Mouse (Mus musculus): ENCODE results near the gene Glb1l. TPM values are rescaled to one million over a fixed set of nuclear protein-coding genes. Genes with fewer than 3 reads are reported as not detected.
A peak's percentile ranks its signal among the peaks of the same experiment; 100 is the strongest.

Glb1l gene
- total RNA-seq, 2 experiments from 2014 or later, result 14.3 to 15.4 TPM

DNA sequence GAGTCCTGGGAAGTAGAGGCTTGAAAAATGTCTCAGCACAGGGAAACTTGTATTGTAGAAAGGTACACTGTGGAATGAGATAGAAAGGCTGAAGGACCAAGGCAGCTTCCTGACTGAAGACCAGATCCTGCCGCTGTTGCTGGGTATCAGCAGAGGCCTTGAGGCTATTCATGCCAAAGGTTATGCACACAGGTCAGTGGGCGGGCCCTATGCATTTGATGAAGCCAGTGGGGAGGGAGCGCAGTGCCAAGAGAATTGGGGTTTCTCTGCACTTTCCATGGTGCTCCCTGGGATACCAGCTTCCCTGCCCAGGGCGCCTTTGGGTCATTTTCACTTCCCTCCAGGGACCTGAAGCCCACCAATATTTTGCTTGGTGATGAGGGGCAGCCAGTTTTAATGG, 1.9 kb upstream of the Glb1l start:
- intact Hi-C loops (cut with DNase I), result no loop called here
- no peak for DNase-seq (ENCODE audit: low spot score in 2 of 2)

DNA sequence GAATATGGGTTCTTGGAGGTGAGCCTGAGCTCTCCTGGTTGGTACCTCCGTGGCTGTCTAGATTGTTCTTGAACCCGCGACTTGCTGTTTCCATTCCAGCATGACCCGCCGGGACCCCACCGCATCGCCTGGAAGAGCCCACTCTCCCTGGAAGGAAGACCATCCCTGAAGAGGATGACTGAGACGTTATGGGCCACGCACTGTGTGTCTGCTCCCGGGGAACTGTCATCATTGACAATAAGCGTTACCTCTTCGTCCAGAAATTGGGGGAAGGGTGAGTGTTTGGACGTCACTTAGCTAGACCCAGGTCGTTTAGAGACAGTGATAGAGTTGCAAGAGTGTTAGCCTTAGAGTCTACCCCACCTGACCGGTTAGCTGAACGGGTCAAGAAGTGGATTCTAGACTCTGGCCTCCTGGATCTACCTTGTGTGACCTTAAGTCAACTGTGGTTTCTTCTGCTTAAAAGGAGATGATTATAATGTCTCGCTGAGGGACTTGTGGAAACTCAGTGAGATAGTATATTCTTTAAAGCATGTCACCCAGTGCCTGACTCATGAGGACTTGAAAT, 612 bp upstream of the Glb1l start:
- no peak for DNase-seq (ENCODE audit: low spot score in 2 of 2)
- intact Hi-C loops (cut with DNase I), result loop anchor here (2.0 kb wide), 2 partner anchors 18 to 26 kb away; partner anchors contain the start of genes Ankzf1, Atg9a and Dnajb2

- no peak for DNase-seq (ENCODE audit: low spot score in 2 of 2)
- intact Hi-C loops (cut with DNase I), result no loop called here
These were observed 1.5 kb downstream of the Glb1l start for GRCm38 (mm10) chr1:75208967-75209678.

- intact Hi-C loops (cut with DNase I), result no loop called here
- DNase-seq (ENCODE audit: low spot score in 2 of 2), result no peak
These were observed 9.4 kb downstream of the Glb1l start for GRCm38 (mm10) chr1:75201236-75201635.

DNA sequence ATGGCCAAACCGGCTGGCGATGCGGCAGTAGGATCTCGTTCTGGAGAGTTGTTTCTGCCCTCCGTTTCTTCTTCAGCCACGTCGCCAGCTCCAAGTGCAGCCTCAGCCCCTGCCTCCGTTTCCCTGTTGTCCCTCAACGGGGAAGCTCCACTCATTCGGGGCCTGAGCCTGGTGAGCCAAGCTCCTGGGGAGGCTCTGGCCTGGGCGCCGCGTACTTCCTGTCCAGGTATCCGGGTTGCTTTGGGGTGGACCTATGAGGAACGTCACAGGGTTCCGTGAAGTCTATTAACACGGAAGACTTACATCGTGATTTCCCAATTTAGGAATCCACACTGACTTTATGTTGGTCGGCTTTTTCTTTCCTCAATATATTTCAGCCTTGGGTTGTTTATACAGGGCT, 18.2 kb downstream of the Glb1l start:
- peak; percentile 36 to 56 for DNase-seq (ENCODE audit: low spot score in 2 of 2)
- intact Hi-C loops (cut with DNase I), result loop anchor here (2.0 kb wide), 1 partner anchor 18 kb away; the partner anchor contains the start of genes Glb1l and Stk16

DNA sequence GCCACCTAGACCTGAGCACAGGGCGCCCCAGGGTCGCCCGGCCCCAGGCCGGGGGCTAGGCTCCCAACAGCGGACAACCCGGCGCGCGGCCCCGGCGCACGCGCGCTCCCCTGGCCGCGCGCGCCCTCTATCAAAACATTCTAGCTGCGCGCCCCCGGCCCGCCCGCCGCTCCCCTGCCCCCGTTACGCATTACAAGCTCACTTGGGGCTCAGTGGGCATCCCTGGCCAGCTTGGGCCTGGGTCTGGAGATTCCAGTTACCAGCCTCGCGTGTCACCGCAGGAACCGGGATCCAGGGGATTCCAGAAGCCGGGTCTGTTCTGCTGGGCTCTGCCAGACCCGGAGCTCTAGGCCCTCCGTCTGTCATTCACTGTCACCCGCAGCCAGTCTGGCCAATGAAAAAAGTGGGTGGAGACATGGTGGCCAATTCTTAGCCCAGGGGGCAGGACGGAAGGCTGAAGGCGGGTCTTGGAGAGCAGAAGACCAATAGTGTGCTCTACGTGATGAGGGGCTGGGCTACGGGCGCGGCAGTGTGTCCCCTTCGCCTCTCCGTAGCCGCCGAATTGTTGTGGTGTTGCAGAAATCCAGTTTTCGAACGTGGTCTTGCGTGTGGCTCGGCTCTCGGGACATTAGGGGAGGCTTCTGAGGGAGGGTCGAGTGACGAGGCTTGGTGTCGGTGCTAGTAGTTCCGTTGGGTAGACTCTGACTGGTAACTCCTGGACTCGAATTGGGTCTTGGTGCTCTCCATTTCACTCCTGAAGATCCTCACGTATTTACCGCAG, 18.8 kb downstream of the Glb1l start, which contains the start of the genes Ankzf1 and Atg9a:
Gene Ankzf1, plus strand, starts transcription at position 530 of the 781 bp plus-strand sequence.
Gene Atg9a, minus strand, starts transcription at position 575 of the 781 bp plus-strand sequence.
- intact Hi-C loops (cut with DNase I), result loop anchor here (2.0 kb wide), 1 partner anchor 19 kb away; the partner anchor contains the start of genes Glb1l and Stk16
- peak; percentile 95 to 99 for DNase-seq (ENCODE audit: low spot score in 2 of 2)

- intact Hi-C loops (cut with DNase I), result no loop called here
- no peak for DNase-seq (ENCODE audit: low spot score in 2 of 2)
These were observed 19.4 kb downstream of the Glb1l start for GRCm38 (mm10) chr1:75191258-75191621.

DNA sequence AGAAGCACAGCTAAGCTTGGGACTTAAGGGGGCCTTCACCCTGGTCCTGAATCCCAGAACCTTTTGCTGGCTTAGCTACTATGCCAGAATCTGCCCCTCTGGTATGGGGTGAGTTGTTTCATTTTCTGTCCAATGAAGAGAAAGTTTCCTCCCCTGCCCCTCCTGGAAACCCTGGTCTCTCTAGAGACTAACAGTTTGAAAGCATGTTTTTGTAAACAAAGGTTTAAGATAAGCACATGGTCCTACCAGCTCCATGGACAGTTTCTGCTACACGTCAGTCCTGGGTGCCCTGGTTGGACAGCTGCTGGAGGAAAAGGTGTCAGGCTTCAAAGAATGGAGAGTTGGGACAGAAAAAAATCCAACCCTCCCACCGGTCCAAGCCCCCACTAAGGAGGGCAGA, 20.0 kb downstream of the Glb1l start:
- intact Hi-C loops (cut with DNase I), result no loop called here
- no peak for DNase-seq (ENCODE audit: low spot score in 2 of 2)

- intact Hi-C loops (cut with DNase I), result no loop called here
- DNase-seq (ENCODE audit: low spot score in 2 of 2), result no peak
These were observed 22.6 kb downstream of the Glb1l start for GRCm38 (mm10) chr1:75187914-75188483.

DNA sequence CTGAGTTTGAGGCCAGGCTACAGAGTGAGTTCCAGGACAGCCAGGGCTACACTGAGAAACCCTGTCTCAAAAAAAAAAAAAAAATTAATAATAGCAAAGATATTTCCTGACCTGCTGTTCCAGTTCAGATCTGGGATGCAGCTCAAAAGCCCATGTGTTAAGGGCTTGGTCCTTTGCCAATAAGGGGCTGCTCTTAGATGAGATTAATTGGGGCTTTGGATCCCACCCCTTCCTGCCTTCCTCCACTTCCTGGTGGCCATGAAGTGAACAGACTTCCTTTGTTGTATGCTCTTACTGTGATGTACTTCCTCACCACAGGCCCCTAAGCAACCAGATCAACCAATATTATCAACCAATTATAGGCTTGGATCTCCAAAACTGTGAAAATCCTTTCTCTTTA, 23.5 kb downstream of the Glb1l start:
- no peak for DNase-seq (ENCODE audit: low spot score in 2 of 2)
- intact Hi-C loops (cut with DNase I), result no loop called here

- no peak for DNase-seq (ENCODE audit: low spot score in 2 of 2)
- intact Hi-C loops (cut with DNase I), result no loop called here
These were observed 25.1 kb downstream of the Glb1l start for GRCm38 (mm10) chr1:75185495-75185894.

- no peak for DNase-seq (ENCODE audit: low spot score in 2 of 2)
- intact Hi-C loops (cut with DNase I), result no loop called here
These were observed 28.5 kb downstream of the Glb1l start for GRCm38 (mm10) chr1:75182160-75182559.

- intact Hi-C loops (cut with DNase I), result no loop called here
- DNase-seq (ENCODE audit: low spot score in 2 of 2), result no peak
These were observed 29.2 kb downstream of the Glb1l start for GRCm38 (mm10) chr1:75181377-75181870.

GRCm38 (mm10) chr1:75180741-75181140, 29.9 kb downstream of the Glb1l start:
- DNase-seq (ENCODE audit: low spot score in 2 of 2), result no peak
- intact Hi-C loops (cut with DNase I), result no loop called here

- peak; percentile 94 to 98 for DNase-seq (ENCODE audit: low spot score in 2 of 2)
- intact Hi-C loops (cut with DNase I), result no loop called here
These were observed 30.5 kb downstream of the Glb1l start, which contains the start of gene Abcb6 for GRCm38 (mm10) chr1:75180105-75180590. Gene Abcb6, minus strand, starts transcription at chr1:75180392.

DNA sequence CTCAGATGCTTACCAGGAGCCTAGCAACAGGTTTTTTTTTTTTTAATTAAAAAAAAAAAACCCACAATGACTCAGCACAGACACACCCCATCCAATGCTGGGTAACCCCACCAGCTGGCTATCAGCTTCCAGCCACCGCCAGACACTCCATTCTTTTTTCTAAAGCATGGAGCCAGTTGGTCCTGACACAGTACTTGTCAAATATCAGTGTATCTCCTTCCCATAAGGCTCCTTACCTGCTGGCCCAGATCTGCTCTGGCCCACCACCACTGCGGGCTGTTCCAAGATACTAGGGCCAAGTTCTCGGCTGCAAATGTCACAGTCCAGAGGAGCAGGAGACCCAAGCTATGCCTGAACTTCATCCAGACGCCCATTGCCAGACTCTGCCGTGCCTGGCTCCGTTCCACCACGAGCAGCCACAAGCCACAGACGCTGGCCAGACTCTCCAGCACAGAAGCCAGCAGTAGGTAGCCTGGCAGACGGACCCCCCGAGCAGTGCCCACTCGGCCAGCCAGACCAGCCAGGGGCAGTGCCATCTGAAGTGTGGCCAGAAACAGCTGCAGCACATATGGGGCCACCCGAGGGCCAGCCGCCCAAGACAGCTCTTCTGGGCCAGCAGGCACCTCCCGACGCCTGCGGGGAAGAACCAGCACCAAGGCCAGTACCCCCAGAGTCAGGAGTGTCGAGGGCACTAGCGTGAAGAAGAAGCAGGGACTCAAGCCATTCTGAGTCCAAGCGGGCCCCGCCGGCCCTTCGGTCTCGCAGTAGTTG, 31.1 kb downstream of the Glb1l start:
- intact Hi-C loops (cut with DNase I), result no loop called here
- peak; percentile 34 to 35 for DNase-seq (ENCODE audit: low spot score in 2 of 2)

DNA sequence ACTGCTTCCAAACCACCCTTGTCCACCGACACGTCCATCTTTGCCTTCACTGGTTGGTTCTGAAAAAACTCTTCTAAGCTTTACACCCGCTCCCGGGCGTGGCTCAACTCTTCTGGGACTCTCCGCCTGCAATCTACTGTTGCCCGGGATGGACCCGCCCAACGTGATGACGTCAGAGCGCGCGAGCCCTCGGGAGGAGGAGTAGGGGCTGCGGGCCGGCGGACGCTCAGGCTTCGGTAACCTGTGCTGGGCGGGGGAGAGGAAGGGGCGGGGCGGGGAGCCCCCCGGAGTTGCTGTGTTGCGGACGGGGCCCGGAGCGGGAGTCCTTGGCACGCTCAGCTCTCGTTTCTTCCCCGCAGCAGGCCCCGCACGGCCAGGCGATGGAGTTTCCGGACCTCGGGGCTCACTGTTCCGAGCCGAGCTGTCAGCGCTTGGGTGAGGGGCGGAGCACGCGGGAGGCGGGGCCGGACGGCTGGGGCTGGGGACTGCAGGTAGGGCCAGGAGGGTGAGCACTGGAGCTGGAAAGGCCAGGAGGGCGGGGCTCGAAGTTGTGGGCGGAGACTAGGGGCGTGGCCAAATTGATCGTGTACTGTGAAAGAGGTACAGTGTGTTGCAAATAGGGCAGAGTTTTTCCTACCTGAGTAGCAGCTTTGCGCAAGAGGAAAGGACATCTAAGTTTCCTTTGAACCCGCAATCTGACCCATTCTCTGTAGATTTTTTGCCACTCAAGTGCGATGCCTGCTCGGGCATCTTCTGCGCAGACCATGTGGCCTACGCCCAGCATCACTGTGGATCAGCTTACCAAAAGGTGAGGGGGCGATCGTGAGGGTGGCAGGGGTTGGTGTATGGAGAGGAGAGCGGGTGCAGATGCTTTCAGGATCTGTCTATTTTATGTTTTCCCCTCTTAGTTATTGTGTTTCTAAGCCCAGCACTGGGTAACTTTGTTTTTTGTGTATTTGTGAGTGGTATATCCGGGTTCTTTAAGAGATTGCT, 41.8 kb downstream of the Glb1l start, which contains the start of gene Zfand2b:
Gene Zfand2b, plus strand, starts transcription at position 175 of the 993 bp plus-strand sequence.
- intact Hi-C loops (cut with DNase I), result loop anchor here (2.0 kb wide), 1 partner anchor 26 kb away; the partner anchor contains the start of genes Cnppd1 and Retreg2
- peak; percentile 93 to 97 for DNase-seq (ENCODE audit: low spot score in 2 of 2)
